Mouse (Mus musculus) megakaryocyte, embryonic 14.5 days (primary cell): Measurements from ENCODE around the gene Sbk2.

Experiments
- FLI1 ChIP-seq: IDR thresholded peaks from 2 replicates; pipeline ENCODE4 v1.6.1; 2012; ENCODE audit warnings: low read length, inconsistent platforms, mixed read lengths
- GATA1 ChIP-seq: IDR thresholded peaks from 3 replicates; pipeline ENCODE4 v1.6.1; 2012; ENCODE audit warnings: mixed read lengths, low read length, inconsistent platforms, borderline replicate concordance

GRCm38 (mm10) chr7:4996934-4997333, 32.7 kb upstream of the Sbk2 start:
- TF ChIP-seq GATA1, result no peak
- no peak for TF ChIP-seq FLI1
